Mouse (Mus musculus) small intestine, adult 2 months (tissue): ENCODE data around the gene Art3.

Experiments
- CTCF ChIP-seq: fragments of 200-500 bp; IDR thresholded peaks from 2 replicates; pipeline ENCODE4 v1.5.1; 2012; ENCODE audit warnings: low read depth, mild to moderate bottlenecking, control low read depth, inconsistent platforms, low read length, moderate library complexity, mixed read lengths; ENCODE audit not compliant: insufficient replicate concordance, insufficient read length; ENCODE audit errors: extremely low read depth
- POLR2A ChIP-seq: fragments of 200-500 bp; IDR thresholded peaks from 2 replicates; pipeline ENCODE4 v1.6.1; 2012; ENCODE audit warnings: low read depth, mild to moderate bottlenecking, control low read depth, inconsistent platforms, low read length, moderate library complexity

DNA sequence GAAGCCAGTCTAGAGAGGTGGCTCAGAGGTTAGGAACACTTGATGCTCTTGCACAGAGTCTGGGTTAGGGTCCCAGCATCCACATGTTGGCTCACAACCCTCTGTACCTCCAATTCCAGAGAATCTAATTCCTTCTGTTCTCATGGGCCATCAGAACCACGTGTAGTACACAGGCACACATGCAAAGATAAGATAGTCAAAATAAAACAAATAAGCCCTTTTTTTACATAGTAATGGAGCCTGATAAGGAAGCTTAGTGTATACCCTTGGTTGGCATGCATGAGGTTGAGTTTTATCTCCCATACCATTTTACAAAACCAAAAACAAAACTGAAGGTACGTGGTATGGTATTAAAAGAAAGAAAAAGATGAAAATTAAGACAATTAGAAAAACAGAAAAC is 125.8 kb downstream of the Art3 start:
- TF ChIP-seq POLR2A (no peak), CTCF (no peak)
